Mouse (Mus musculus) spleen, adult 2 months (tissue): ENCODE results near the gene Rhebl1.

Source experiments
- CTCF ChIP-seq: fragments of 200-500 bp; IDR thresholded peaks from 2 replicates; pipeline ENCODE4 v1.5.1; 2011; ENCODE audit warnings: mild to moderate bottlenecking, inconsistent platforms; ENCODE audit not compliant: insufficient read depth, insufficient read length, insufficient replicate concordance; ENCODE audit errors: extremely low read depth
- POLR2A ChIP-seq: fragments of 200-500 bp; IDR thresholded peaks from 2 replicates; pipeline ENCODE4 v1.6.1; 2011; ENCODE audit warnings: low read depth, low read length, inconsistent platforms

DNA sequence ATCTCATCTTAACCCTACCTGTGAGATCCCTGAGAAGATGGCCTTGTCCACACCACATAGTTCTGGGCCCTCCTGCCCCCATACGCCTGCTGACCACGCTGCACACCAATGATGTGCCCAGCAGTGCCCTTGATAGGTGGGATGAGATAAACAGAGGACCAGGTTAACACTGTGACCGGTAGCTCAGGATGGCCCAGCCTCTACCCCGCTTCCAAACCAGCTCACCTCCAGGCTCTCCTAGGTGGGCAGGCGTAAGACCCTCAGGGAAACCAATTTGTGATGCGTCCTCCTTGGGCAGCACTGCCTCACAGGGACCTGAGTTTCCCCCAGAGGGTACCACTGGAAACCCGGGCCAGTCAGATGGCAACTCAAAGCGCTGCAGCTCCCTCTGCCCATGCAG, 28.6 kb downstream of the Rhebl1 start:
- no peak for TF ChIP-seq CTCF
- no peak for TF ChIP-seq POLR2A
